Mouse (Mus musculus): ENCODE data around the gene Ncam2. TPM values are rescaled to one million over a fixed set of nuclear protein-coding genes. Genes with fewer than 3 reads are reported as not detected.

Gene Ncam2
- polyA plus RNA-seq, 1 experiment from 2014 or later = 4.1 TPM

GRCm38 (mm10) chr16:81623776-81624175 is 423.3 kb downstream of the Ncam2 start:
- Histone ChIP-seq H3K27me3 (replicated peaks; ENCODE audit: control insufficient read depth, insufficient read depth, low read length) (no peaks in the 10 kb centered on the region), H3K4me2 (ENCODE audit: low read depth, low read length) (no peak overlapping the region), H3K4me1 (ENCODE audit: control insufficient read depth, insufficient read depth, low read length) (no peaks in the 10 kb centered on the region), H3K27ac (replicated peaks; ENCODE audit: low read depth, low read length) (no peak overlapping the region), H3K36me3 (ENCODE audit: control insufficient read depth, insufficient read depth, low read length) (no peaks in the 10 kb centered on the region), H3K9ac (ENCODE audit: low read depth, low read length) (no peak overlapping the region), H3K4me3 (ENCODE audit: low read depth, low read length) (no peak overlapping the region), H3K9me3 (ENCODE audit: control insufficient read depth, low read length) (no peaks in the 10 kb centered on the region)
- DNase-seq (ENCODE audit: low spot score) (no peak), ATAC-seq (ENCODE audit: low read depth) (no peak)
- 69% methylated on average over 4 of the region's 4 CpGs for WGBS

DNA sequence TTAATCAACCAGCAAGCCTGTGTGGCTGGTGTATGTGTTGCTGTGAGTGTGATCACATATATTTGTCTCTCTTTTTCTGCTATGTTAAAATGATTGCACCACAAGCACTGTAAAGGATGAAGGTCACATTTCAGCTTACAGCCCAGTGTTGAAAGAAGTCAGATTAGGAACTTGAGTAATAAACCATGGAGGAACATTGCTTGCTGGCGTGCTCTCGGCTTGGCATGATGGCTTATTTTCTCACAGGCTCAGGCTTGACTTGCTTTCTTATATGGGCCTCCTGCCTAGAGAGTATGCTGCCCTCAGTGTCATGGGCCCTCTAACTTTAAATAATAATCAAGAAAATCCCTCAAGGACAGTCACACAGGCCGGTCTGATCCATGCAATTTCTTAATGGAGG is 449.8 kb downstream of the Ncam2 start:
- Histone ChIP-seq H3K4me1 (ENCODE audit: control insufficient read depth, insufficient read depth, low read length) (no peaks in the 10 kb centered on the region), H3K9me3 (ENCODE audit: control insufficient read depth, low read length) (no peaks in the 10 kb centered on the region), H3K4me3 (ENCODE audit: low read depth, low read length) (no peak overlapping the region), H3K9ac (ENCODE audit: low read depth, low read length) (no peak overlapping the region), H3K27ac (replicated peaks; ENCODE audit: low read depth, low read length) (no peak overlapping the region), H3K36me3 (ENCODE audit: control insufficient read depth, insufficient read depth, low read length) (no peaks in the 10 kb centered on the region), H3K27me3 (replicated peaks; ENCODE audit: control insufficient read depth, insufficient read depth, low read length) (no peaks in the 10 kb centered on the region), H3K4me2 (ENCODE audit: low read depth, low read length) (no peak overlapping the region)
- DNase-seq (ENCODE audit: low spot score) (peak; percentile 3), ATAC-seq (ENCODE audit: low read depth) (no peak)
- WGBS = 75% methylated on average over 3 of the region's 3 CpGs

DNA sequence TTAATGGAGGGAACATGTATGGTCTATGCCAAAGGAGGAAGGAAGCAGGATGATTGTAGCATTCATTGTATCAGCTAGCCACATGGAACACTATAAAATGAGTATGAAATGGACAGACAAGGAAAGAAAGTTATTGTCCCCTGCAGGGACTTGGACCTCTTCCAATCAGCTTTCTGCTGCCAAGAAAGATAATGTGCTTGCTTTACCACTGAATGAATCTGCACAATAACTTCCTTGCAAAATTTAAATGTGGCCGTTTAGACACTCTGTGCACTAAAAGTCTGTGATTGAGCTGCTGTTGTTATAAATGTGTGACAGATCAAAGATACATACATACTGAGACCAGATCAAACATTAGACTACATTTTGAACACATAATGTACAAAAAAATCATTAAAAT is 451.1 kb downstream of the Ncam2 start:
- Histone ChIP-seq H3K9me3 (ENCODE audit: control insufficient read depth, low read length) (no peaks in the 10 kb centered on the region), H3K27me3 (replicated peaks; ENCODE audit: control insufficient read depth, insufficient read depth, low read length) (no peaks in the 10 kb centered on the region), H3K9ac (ENCODE audit: low read depth, low read length) (no peak overlapping the region), H3K27ac (replicated peaks; ENCODE audit: low read depth, low read length) (no peak overlapping the region), H3K4me1 (ENCODE audit: control insufficient read depth, insufficient read depth, low read length) (no peaks in the 10 kb centered on the region), H3K4me2 (ENCODE audit: low read depth, low read length) (no peak overlapping the region), H3K36me3 (ENCODE audit: control insufficient read depth, insufficient read depth, low read length) (no peaks in the 10 kb centered on the region), H3K4me3 (ENCODE audit: low read depth, low read length) (no peak overlapping the region)
- WGBS = 49% methylated on average over 1 of the region's 1 CpGs
- DNase-seq (ENCODE audit: low spot score) (peak; percentile 51), ATAC-seq (ENCODE audit: low read depth) (no peak)

GRCm38 (mm10) chr16:81656550-81656949 is 456.1 kb downstream of the Ncam2 start:
- H3K9me3 ChIP-seq (ENCODE audit: control insufficient read depth, low read length) = no peaks in the 10 kb centered on the region
- H3K4me3 ChIP-seq (ENCODE audit: low read depth, low read length) = no peak overlapping the region
- ATAC-seq (ENCODE audit: low read depth) = no peak
- no peaks in the 10 kb centered on the region for H3K27me3 ChIP-seq (replicated peaks; ENCODE audit: control insufficient read depth, insufficient read depth, low read length)
- H3K27ac ChIP-seq (replicated peaks; ENCODE audit: low read depth, low read length) = no peak overlapping the region
- H3K4me2 ChIP-seq (ENCODE audit: low read depth, low read length) = no peak overlapping the region
- no peaks in the 10 kb centered on the region for H3K4me1 ChIP-seq (ENCODE audit: control insufficient read depth, insufficient read depth, low read length)
- no peak for DNase-seq (ENCODE audit: low spot score)
- no peak overlapping the region for H3K9ac ChIP-seq (ENCODE audit: low read depth, low read length)
- WGBS = 77% methylated on average over 2 of the region's 2 CpGs
- no peaks in the 10 kb centered on the region for H3K36me3 ChIP-seq (ENCODE audit: control insufficient read depth, insufficient read depth, low read length)

- no peaks in the 10 kb centered on the region for H3K36me3 ChIP-seq (ENCODE audit: control insufficient read depth, insufficient read depth, low read length)
- WGBS = 71% methylated on average over 1 of the region's 1 CpGs
- DNase-seq (ENCODE audit: low spot score) = no peak
- H3K27ac ChIP-seq (replicated peaks; ENCODE audit: low read depth, low read length) = no peak overlapping the region
- no peaks in the 10 kb centered on the region for H3K27me3 ChIP-seq (replicated peaks; ENCODE audit: control insufficient read depth, insufficient read depth, low read length)
- no peak overlapping the region for H3K4me2 ChIP-seq (ENCODE audit: low read depth, low read length)
- no peaks in the 10 kb centered on the region for H3K9me3 ChIP-seq (ENCODE audit: control insufficient read depth, low read length)
- no peak overlapping the region for H3K4me3 ChIP-seq (ENCODE audit: low read depth, low read length)
- no peak for ATAC-seq (ENCODE audit: low read depth)
- no peak overlapping the region for H3K9ac ChIP-seq (ENCODE audit: low read depth, low read length)
- no peaks in the 10 kb centered on the region for H3K4me1 ChIP-seq (ENCODE audit: control insufficient read depth, insufficient read depth, low read length)
These were observed 473.4 kb downstream of the Ncam2 start for GRCm38 (mm10) chr16:81673866-81674265.

DNA sequence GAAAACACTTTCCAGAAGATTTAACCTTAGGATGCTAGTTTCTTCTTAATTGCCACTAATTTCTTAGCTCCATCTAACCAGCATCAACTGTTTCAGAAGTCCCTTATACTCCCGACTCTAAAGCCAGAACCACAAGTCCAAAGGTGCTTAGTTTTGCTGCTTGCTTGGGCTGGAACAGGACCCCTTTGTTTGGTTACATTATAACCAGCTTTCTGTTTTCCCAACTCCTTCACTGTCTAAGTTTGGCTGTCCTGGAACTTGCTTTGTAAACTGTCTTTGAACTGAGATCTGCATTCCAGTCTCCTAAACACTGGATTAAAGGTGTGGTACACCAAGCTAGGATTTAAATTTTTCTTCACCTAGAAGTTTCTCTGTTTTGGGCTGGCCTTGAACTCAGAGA is 475.0 kb downstream of the Ncam2 start:
- H3K36me3 ChIP-seq (ENCODE audit: control insufficient read depth, insufficient read depth, low read length) = no peaks in the 10 kb centered on the region
- H3K4me3 ChIP-seq (ENCODE audit: low read depth, low read length) = no peak overlapping the region
- no peaks in the 10 kb centered on the region for H3K9me3 ChIP-seq (ENCODE audit: control insufficient read depth, low read length)
- 71% methylated on average over 1 of the region's 1 CpGs for WGBS
- no peak overlapping the region for H3K9ac ChIP-seq (ENCODE audit: low read depth, low read length)
- DNase-seq (ENCODE audit: low spot score) (no peak), ATAC-seq (ENCODE audit: low read depth) (no peak)
- H3K27ac ChIP-seq (replicated peaks; ENCODE audit: low read depth, low read length) = no peak overlapping the region
- no peaks in the 10 kb centered on the region for H3K4me1 ChIP-seq (ENCODE audit: control insufficient read depth, insufficient read depth, low read length)
- no peak overlapping the region for H3K4me2 ChIP-seq (ENCODE audit: low read depth, low read length)
- no peaks in the 10 kb centered on the region for H3K27me3 ChIP-seq (replicated peaks; ENCODE audit: control insufficient read depth, insufficient read depth, low read length)
